Comparison of ENCODE assay signal across 8 mouse cellular contexts in the genomic region with DNA sequence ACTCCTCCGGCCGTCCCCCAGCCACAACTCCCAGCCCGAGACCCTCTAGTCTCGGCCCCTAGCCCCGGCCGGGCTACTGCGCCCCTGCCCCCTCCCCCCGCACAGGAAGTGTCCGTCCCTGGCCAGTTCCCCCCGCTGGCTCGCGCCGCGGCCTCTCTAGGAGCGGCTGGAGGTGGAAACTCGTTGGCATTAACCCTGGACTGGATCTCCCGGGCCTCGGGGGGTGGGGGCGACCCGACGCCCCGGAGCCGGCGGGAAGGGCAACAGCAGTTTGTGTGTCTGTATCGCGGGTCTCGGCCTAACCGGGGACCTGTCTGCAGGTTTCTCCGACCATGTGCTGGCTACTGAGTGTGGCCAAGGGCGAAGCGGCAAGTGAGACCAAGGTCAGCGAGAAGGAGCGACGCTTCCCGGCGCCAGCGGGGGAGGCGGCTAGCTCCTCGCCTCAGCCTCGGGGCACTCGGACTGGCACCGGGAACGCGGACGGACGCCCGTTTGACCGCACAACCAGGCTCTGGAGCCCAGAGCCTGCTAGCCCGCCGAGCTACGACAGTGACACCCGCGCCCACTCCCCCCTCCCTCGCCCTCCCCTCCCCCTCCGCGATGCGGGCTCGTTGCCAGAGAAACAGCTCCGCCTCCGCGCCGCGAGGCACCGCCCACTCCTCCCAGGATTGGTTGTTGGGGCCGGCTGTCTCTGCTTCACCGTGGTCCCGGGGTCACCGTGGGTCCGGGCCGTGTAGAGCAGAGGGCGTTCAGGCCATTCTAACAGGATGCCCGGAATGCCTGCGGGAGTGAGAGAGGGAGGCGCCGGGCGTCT. TPM values are rescaled to one million over a fixed set of nuclear protein-coding genes. Genes with fewer than 3 reads are reported as not detected.
DNase-seq lines count a peak whose midpoint lies in the region; ATAC-seq and TF ChIP-seq lines count a peak whose summit lies in the region.

A gene (minus strand): TSS at position 78 of the 814 bp plus-strand sequence.

- peak; percentile 94 for ATAC-seq in hindbrain, postnatal 0 days
- peak; percentile 89 for ATAC-seq in megakaryocyte, adult 5-6 weeks (ENCODE audit: poor library complexity, severe bottlenecking)

- H3K4me2 ChIP-seq in hindbrain, postnatal 0 days (ENCODE audit: low read depth, low read length): peak within 1 kb of the TSS; percentile 91

- under 1% methylated on average over 74 of the region's 76 CpGs for WGBS in hindbrain, postnatal 0 days

- H3K4me1 ChIP-seq in hindbrain, postnatal 0 days (ENCODE audit: insufficient read depth, low read length): no peaks in the 10 kb centered on the region

- intact Hi-C loops in gastrocnemius, adult 2 months (cut with DNase I): no loop called here
- intact Hi-C loops in left cerebral cortex, adult 2 months (cut with DNase I): loop anchor here (2.0 to 5.0 kb wide), 4 partner anchors 37 to 292 kb away; a partner anchor contains a TSS

- no peaks in the 10 kb centered on the region for H3K27me3 ChIP-seq in hindbrain, postnatal 0 days (ENCODE audit: insufficient read depth, low read length)

- H3K4me3 ChIP-seq in gastrocnemius, adult 2 months: peak within 1 kb of the TSS; percentile 77
- H3K4me3 ChIP-seq in hindbrain, postnatal 0 days (ENCODE audit: low read length): peak within 1 kb of the TSS; percentile 91
- peak within 1 kb of the TSS; percentile 88 for H3K4me3 ChIP-seq in left cerebral cortex, adult 2 months

- H3K9ac ChIP-seq in hindbrain, postnatal 0 days (replicated peaks; ENCODE audit: low read length): peak within 1 kb of the TSS; percentile 98

- TF ChIP-seq CTCF in gastrocnemius, adult 2 months (IDR thresholded peaks at IDR 0.05): no peak
- TF ChIP-seq CTCF in hindbrain, postnatal 0 days (IDR thresholded peaks at IDR 0.05; ENCODE audit: low read depth): no peak
- no peak for TF ChIP-seq CTCF in left cerebral cortex, adult 2 months (IDR thresholded peaks at IDR 0.05)

- no peaks in the 10 kb centered on the region for H3K9me3 ChIP-seq in hindbrain, postnatal 0 days (ENCODE audit: low read length)

- H3K36me3 ChIP-seq in hindbrain, postnatal 0 days (ENCODE audit: insufficient read depth, low read length): peaks cover 17% of the 10 kb centered on the region; the same call in 1 of the 2 replicates

- peak within 1 kb of the TSS; percentile 100 for H3K27ac ChIP-seq in gastrocnemius, adult 2 months
- H3K27ac ChIP-seq in hindbrain, postnatal 0 days: peak within 1 kb of the TSS; percentile 98
- peak within 1 kb of the TSS; percentile 98 for H3K27ac ChIP-seq in left cerebral cortex, adult 2 months

- DNase-seq in WW6 (ENCODE audit: low read depth, low spot score): peak; percentile 77
- DNase-seq in cerebellum, postnatal 4 days (ENCODE audit: low spot score in 2 of 2): peak; percentile 92 to 97
- peak; percentile 96 for DNase-seq in gastrocnemius, adult 2 months
- peak; percentile 95 for DNase-seq in hindbrain, postnatal 0 days (ENCODE audit: low spot score)
- peak; percentile 85 to 86 for DNase-seq in left cerebral cortex, adult 2 months (ENCODE audit: extremely low spot score in 1 of 2, low spot score in 2 of 2)
- peak; percentile 82 to 83 for DNase-seq in right cerebral cortex, adult 2 months (ENCODE audit: low spot score in 2 of 2)
- peak; percentile 93 for DNase-seq in urinary bladder, postnatal 25 days (ENCODE audit: low spot score)

RNA-seq across cellular contexts. Expression of the gene that starts here (rescaled TPM):
- total RNA-seq in gastrocnemius, adult 2 months (2021): 10 to 100 TPM; 35.2 to 38.9 TPM
- total RNA-seq in hindbrain, postnatal 0 days (2014; rRNA removed): 47.7 and 53.6 TPM in 2 replicates
- 13.4 and 15.7 TPM in 2 replicates for polyA plus RNA-seq in hindbrain, postnatal 0 days (2015; fragmentation: Nextera tagmentation; extraction: Ambion mirVana)
- 10 to 100 TPM; 13.4 to 14.3 TPM for total RNA-seq in left cerebral cortex, adult 2 months (2021)
- total RNA-seq in megakaryocyte, adult 5-6 weeks (2015): 2.0 and 2.4 TPM in 2 replicates
- 3.9 and 4.6 TPM in 2 replicates for total RNA-seq in megakaryocyte, adult 5-6 weeks (2017)

Comparison
In these comparisons a context has a peak if more than half of its experiments do, and no peak if none do; other contexts are left out.
1. Peak in every context shown above with its lines: DNase-seq, ATAC-seq, H3K4me3 ChIP-seq and H3K27ac ChIP-seq.